Mouse (Mus musculus): ENCODE measurements around the gene Tas2r143. TPM values are rescaled to one million over a fixed set of nuclear protein-coding genes. Genes with fewer than 3 reads are reported as not detected.
A peak's percentile ranks its signal among the peaks of the same experiment; 100 is the strongest.

Tas2r143 gene
- polyA plus RNA-seq, 1 experiment from 2014 or later, result not detected

DNA sequence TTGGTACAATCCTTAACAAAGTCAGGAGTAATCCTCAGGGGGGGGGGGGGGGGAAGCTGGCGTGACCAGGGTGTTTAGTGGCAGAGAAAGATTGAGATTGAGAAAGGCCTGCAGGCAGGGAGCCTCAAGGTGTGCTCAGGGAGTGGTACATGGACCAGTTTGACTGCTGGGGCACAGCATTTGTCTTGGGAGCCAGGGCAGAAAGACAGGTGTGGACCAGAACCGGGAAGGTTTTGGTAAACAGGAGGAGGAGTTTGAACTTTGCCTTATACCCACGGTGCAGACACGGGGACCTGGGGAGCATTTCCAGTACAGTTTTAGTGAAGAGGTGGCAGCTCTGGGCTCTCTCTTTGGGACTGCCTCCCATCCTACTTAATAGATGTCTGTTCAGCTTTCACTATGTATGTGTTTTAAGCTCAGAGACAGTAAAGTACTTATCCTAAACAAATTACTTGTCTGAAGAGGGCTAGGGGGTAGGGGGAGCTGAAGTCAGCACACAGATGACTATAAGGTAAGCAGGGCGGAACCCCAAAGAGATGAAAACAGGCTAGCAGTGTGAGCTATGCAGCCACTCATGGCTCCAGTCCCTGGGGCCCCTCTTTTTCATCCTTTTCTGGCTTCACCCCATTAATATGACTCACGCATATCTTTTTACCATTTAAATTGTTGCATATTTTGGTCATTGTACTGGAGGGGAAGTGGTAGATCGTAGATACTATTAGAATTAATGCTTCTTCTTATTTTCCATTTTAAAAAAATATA, 26.2 kb upstream of the Tas2r143 start:
- peak overlapping the region; percentile 70 for H3K4me2 ChIP-seq (ENCODE audit: low read length)
- no peaks in the 10 kb centered on the region for H3K9me3 ChIP-seq (replicated peaks; ENCODE audit: control insufficient read depth, low read length, poor library complexity, severe bottlenecking)
- WGBS, result 42% methylated on average over 7 of the region's 7 CpGs
- peak; percentile 21; the same call in 1 of the 2 replicates for ATAC-seq
- no peak overlapping the region for H3K27ac ChIP-seq (ENCODE audit: low read length)
- H3K9ac ChIP-seq (ENCODE audit: low read depth, low read length), result 0 out of 2 replicates have a peak overlapping the region, but pooled peaks have one; percentile 39
- H3K27me3 ChIP-seq (ENCODE audit: control insufficient read depth, insufficient read depth, low read depth, low read length), result peaks cover 5% of the 10 kb centered on the region
- peaks cover 10% of the 10 kb centered on the region for H3K4me1 ChIP-seq (ENCODE audit: control insufficient read depth, insufficient read depth, low read length)
- peak overlapping the region; percentile 42 for H3K4me3 ChIP-seq (ENCODE audit: low read depth, low read length)
- H3K36me3 ChIP-seq (ENCODE audit: control insufficient read depth, insufficient read depth, low read length), result no peaks in the 10 kb centered on the region

DNA sequence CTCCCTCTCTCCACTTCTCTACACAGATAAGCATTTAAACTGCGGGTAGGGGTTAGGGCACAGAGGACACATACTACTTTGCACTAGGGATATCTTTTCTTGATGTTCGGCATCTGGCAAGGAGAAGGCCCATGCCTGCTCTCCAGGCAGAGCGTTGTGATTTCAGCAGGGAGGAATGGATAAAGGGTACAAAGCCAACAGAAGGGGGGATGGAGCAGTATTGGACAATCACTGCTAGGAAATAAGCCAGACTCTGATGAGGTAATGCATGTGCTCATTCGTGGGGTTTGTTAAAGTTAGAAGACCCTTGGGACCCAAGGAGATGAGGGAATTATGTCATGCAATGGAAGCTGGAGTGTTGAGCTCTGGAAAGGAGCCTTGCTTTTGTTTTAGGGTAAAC, 25.3 kb upstream of the Tas2r143 start:
- WGBS, result 78% methylated on average over 4 of the region's 4 CpGs
- H3K9ac ChIP-seq (ENCODE audit: low read depth, low read length), result no peak overlapping the region
- no peak overlapping the region for H3K4me3 ChIP-seq (ENCODE audit: low read depth, low read length)
- no peak overlapping the region for H3K27ac ChIP-seq (ENCODE audit: low read length)
- H3K4me1 ChIP-seq (ENCODE audit: control insufficient read depth, insufficient read depth, low read length), result peaks cover 10% of the 10 kb centered on the region
- peaks cover 5% of the 10 kb centered on the region for H3K27me3 ChIP-seq (ENCODE audit: control insufficient read depth, insufficient read depth, low read depth, low read length)
- no peaks in the 10 kb centered on the region for H3K36me3 ChIP-seq (ENCODE audit: control insufficient read depth, insufficient read depth, low read length)
- no peak for ATAC-seq
- no peak overlapping the region for H3K4me2 ChIP-seq (ENCODE audit: low read length)
- no peaks in the 10 kb centered on the region for H3K9me3 ChIP-seq (replicated peaks; ENCODE audit: control insufficient read depth, low read length, poor library complexity, severe bottlenecking)

DNA sequence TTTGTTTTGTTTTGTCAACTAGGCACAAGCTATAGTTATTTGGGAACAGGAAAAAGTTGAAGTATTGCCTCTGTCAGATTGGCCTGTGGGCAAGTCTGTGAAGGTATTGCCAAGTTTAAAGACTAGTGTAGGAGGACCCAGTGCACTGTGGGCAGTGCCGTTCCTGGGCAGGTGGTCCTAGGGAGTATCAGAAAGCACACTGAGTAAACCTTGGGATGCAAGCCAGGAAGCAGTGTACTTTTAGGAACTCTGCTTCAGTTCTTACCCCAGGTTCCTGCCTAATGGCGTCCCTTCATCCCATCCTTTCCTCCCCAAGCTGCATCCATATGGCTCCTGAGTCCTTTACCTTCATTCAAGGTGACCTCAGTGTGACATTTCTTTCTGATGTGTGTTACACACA, 24.9 kb upstream of the Tas2r143 start:
- Histone ChIP-seq H3K4me1 (ENCODE audit: control insufficient read depth, insufficient read depth, low read length) (peaks cover 10% of the 10 kb centered on the region), H3K27ac (ENCODE audit: low read length) (no peak overlapping the region), H3K4me3 (ENCODE audit: low read depth, low read length) (no peak overlapping the region), H3K36me3 (ENCODE audit: control insufficient read depth, insufficient read depth, low read length) (no peaks in the 10 kb centered on the region), H3K9me3 (replicated peaks; ENCODE audit: control insufficient read depth, low read length, poor library complexity, severe bottlenecking) (no peaks in the 10 kb centered on the region), H3K27me3 (ENCODE audit: control insufficient read depth, insufficient read depth, low read depth, low read length) (peaks cover 5% of the 10 kb centered on the region), H3K9ac (ENCODE audit: low read depth, low read length) (no peak overlapping the region), H3K4me2 (ENCODE audit: low read length) (no peak overlapping the region)
- ATAC-seq, result no peak
- 85% methylated on average over 2 of the region's 2 CpGs for WGBS

DNA sequence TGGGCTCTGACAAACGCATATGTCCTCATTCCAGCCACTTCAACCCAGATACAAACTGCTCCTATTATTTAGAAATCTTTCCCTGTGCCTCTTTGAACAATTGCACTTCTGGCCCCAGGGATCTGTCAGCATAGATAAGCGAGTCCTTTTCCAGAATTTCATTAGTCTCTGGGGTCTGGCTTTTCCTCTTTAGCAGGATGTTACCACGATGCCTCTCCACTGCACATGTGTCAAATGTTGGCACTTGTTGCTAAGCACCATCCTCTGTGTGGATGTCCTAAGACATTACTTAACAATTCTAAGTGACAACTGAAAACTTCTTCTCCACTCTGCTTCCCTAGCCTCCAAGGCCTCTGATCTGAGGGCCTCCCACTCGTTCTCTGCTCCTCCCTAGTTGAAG, 24.0 kb upstream of the Tas2r143 start:
- Histone ChIP-seq H3K9me3 (replicated peaks; ENCODE audit: control insufficient read depth, low read length, poor library complexity, severe bottlenecking) (no peaks in the 10 kb centered on the region), H3K4me3 (ENCODE audit: low read depth, low read length) (no peak overlapping the region), H3K27me3 (ENCODE audit: control insufficient read depth, insufficient read depth, low read depth, low read length) (peaks cover 5% of the 10 kb centered on the region), H3K9ac (ENCODE audit: low read depth, low read length) (no peak overlapping the region), H3K27ac (ENCODE audit: low read length) (no peak overlapping the region), H3K36me3 (ENCODE audit: control insufficient read depth, insufficient read depth, low read length) (no peaks in the 10 kb centered on the region), H3K4me1 (ENCODE audit: control insufficient read depth, insufficient read depth, low read length) (peaks cover 10% of the 10 kb centered on the region), H3K4me2 (ENCODE audit: low read length) (no peak overlapping the region)
- WGBS, result 27% methylated on average over 4 of the region's 4 CpGs
- ATAC-seq, result no peak

DNA sequence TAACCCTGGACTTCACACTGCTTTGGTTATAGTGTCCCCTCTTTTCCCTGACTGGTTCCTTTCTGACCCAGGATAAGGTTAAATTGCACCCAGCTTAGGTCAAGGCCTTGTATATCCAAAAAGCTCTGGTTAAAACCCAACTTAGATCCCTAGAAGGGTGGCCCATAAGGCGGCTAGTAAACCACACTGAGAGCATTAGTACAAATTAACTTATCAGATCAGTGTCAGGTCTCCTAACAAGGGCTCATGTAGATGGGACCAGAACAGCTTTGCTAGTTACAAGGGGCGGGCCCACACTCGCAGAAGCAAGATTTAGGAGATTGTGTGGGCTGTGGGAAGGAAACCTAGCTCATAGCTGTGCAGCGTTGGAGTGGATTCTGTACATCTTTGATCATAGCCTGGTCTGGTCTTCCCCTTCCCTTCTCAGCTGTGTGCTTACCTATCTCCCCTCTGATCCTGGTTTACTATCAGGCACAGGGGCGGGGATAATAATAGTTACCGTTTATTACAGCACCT, 23.5 kb upstream of the Tas2r143 start:
- Histone ChIP-seq H3K4me2 (ENCODE audit: low read length) (no peak overlapping the region), H3K27ac (ENCODE audit: low read length) (no peak overlapping the region), H3K36me3 (ENCODE audit: control insufficient read depth, insufficient read depth, low read length) (no peaks in the 10 kb centered on the region), H3K9ac (ENCODE audit: low read depth, low read length) (no peak overlapping the region), H3K9me3 (replicated peaks; ENCODE audit: control insufficient read depth, low read length, poor library complexity, severe bottlenecking) (no peaks in the 10 kb centered on the region), H3K4me3 (ENCODE audit: low read depth, low read length) (no peak overlapping the region), H3K4me1 (ENCODE audit: control insufficient read depth, insufficient read depth, low read length) (peaks cover 10% of the 10 kb centered on the region), H3K27me3 (ENCODE audit: control insufficient read depth, insufficient read depth, low read depth, low read length) (peaks cover 5% of the 10 kb centered on the region; the same call in 1 of the 2 replicates)
- 76% methylated on average over 6 of the region's 6 CpGs for WGBS
- no peak for ATAC-seq

DNA sequence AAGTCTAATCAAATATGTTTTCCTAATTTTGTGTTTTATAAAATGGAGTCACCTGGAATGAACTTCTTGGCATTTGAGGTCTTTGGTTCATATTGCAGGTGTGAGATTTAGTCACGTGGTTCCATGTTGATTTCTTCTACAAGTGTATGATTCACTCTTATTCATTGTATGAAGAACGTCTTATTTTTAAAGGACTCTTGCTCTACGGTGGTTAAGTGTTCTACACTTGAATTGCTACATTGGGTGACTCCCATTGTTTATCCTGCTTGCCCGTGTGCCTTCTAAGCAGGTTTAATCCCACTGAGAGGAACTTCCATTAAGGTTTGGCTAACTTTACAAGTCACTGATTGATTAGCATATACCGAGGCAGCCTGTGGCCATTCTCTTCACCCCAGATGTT, 22.8 kb upstream of the Tas2r143 start:
- no peak overlapping the region for H3K4me3 ChIP-seq (ENCODE audit: low read depth, low read length)
- no peak overlapping the region for H3K9ac ChIP-seq (ENCODE audit: low read depth, low read length)
- no peak overlapping the region for H3K4me2 ChIP-seq (ENCODE audit: low read length)
- H3K9me3 ChIP-seq (replicated peaks; ENCODE audit: control insufficient read depth, low read length, poor library complexity, severe bottlenecking), result no peaks in the 10 kb centered on the region
- H3K27me3 ChIP-seq (ENCODE audit: control insufficient read depth, insufficient read depth, low read depth, low read length), result peaks cover 5% of the 10 kb centered on the region; the same call in 1 of the 2 replicates
- no peak for ATAC-seq
- no peaks in the 10 kb centered on the region for H3K36me3 ChIP-seq (ENCODE audit: control insufficient read depth, insufficient read depth, low read length)
- no peak overlapping the region for H3K27ac ChIP-seq (ENCODE audit: low read length)
- 56% methylated on average over 5 of the region's 5 CpGs for WGBS
- peaks cover 10% of the 10 kb centered on the region for H3K4me1 ChIP-seq (ENCODE audit: control insufficient read depth, insufficient read depth, low read length)

DNA sequence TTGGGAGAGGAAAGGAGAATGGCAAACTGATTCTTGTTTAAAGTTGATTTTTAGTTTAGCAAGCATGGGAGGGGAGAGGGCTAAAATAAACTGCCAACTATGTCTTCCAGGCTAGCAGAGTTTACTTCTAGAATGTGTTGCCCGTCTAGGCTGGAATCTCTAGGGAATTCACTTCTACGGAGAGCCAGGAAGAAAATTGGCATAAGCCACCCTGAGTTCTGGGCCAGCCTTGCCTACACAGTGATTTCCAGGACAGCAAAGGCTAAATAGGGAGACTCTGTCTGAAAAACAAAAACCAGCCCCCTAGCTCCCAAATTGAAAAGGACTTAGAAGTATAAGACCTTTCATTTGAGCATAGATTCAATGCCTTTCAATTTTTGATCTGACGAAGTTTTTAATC, 20.5 kb upstream of the Tas2r143 start:
- ATAC-seq, result no peak
- 39% methylated on average over 3 of the region's 3 CpGs for WGBS
- no peak overlapping the region for H3K4me3 ChIP-seq (ENCODE audit: low read depth, low read length)
- H3K9me3 ChIP-seq (replicated peaks; ENCODE audit: control insufficient read depth, low read length, poor library complexity, severe bottlenecking), result no peaks in the 10 kb centered on the region
- no peak overlapping the region for H3K4me2 ChIP-seq (ENCODE audit: low read length)
- no peaks in the 10 kb centered on the region; the same call in 1 of the 2 replicates for H3K4me1 ChIP-seq (ENCODE audit: control insufficient read depth, insufficient read depth, low read length)
- no peaks in the 10 kb centered on the region for H3K36me3 ChIP-seq (ENCODE audit: control insufficient read depth, insufficient read depth, low read length)
- H3K27me3 ChIP-seq (ENCODE audit: control insufficient read depth, insufficient read depth, low read depth, low read length), result peaks cover 4% of the 10 kb centered on the region; the same call in 1 of the 2 replicates
- H3K27ac ChIP-seq (ENCODE audit: low read length), result no peak overlapping the region
- no peak overlapping the region for H3K9ac ChIP-seq (ENCODE audit: low read depth, low read length)

DNA sequence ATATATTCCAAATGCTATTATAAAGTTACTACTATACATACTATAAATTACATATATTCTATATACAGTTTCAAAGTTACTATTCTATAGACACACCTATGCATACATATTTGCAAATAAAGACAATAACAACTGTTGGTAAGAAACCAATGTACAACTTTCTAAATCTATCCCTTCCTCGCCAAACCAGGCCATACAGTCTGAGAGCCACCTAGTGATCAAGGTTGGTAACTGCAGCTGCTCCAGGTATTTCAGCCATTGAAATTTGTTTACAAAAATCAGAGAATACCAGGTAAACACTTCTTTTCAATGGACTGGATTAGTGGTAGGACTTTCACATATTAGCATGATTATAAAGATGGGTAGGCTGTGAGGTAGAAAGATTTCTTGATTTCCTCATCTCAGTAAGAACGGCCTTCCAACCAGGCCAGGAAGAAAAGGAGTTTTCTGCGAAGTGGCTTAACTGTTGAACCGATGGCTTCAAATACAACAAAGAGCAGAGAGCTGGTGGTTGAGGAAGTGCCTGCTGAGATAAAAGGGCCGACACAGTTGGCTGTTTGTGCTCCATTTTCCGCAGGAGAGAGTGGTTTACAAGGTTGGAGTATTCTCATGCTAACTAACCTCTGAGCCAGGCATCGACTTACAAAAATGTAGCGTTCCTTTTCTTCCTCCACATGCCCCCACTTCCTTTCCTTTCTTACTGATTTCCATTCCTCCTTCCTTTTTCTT, 19.5 kb upstream of the Tas2r143 start:
- H3K27ac ChIP-seq (ENCODE audit: low read length), result no peak overlapping the region
- H3K9ac ChIP-seq (ENCODE audit: low read depth, low read length), result 0 out of 2 replicates have a peak overlapping the region, but pooled peaks have one; percentile 7
- H3K4me3 ChIP-seq (ENCODE audit: low read depth, low read length), result no peak overlapping the region
- H3K36me3 ChIP-seq (ENCODE audit: control insufficient read depth, insufficient read depth, low read length), result no peaks in the 10 kb centered on the region
- ATAC-seq, result peak; percentile 36; the same call in 1 of the 2 replicates
- WGBS, result 2% methylated on average over 8 of the region's 8 CpGs
- H3K27me3 ChIP-seq (ENCODE audit: control insufficient read depth, insufficient read depth, low read depth, low read length), result no peaks in the 10 kb centered on the region
- peak overlapping the region; percentile 19; the same call in 1 of the 2 replicates for H3K4me2 ChIP-seq (ENCODE audit: low read length)
- H3K4me1 ChIP-seq (ENCODE audit: control insufficient read depth, insufficient read depth, low read length), result no peaks in the 10 kb centered on the region; the same call in 1 of the 2 replicates
- H3K9me3 ChIP-seq (replicated peaks; ENCODE audit: control insufficient read depth, low read length, poor library complexity, severe bottlenecking), result no peaks in the 10 kb centered on the region

DNA sequence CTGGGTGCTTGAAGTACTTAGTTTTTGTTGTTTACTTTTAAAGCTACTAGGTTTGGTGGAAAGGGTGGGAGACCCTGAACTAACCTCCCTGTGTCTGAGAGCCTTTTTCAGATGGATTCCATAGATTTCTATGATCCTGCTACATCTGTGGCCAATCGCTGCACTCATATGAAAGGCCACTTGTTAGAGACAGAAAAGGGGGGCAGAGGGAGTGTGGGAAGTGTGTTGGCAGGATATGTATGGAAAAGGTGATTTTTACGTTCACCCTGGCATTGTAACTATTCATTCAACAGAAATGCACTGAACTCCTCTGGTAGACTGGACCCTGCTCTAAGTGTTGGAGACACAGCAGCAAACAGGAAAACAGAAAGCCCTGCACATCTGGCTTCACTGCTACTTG, 18.8 kb upstream of the Tas2r143 start:
- Histone ChIP-seq H3K27ac (ENCODE audit: low read length) (no peak overlapping the region), H3K4me2 (ENCODE audit: low read length) (no peak overlapping the region), H3K9ac (ENCODE audit: low read depth, low read length) (no peak overlapping the region), H3K36me3 (ENCODE audit: control insufficient read depth, insufficient read depth, low read length) (no peaks in the 10 kb centered on the region), H3K4me3 (ENCODE audit: low read depth, low read length) (no peak overlapping the region), H3K9me3 (replicated peaks; ENCODE audit: control insufficient read depth, low read length, poor library complexity, severe bottlenecking) (no peaks in the 10 kb centered on the region), H3K27me3 (ENCODE audit: control insufficient read depth, insufficient read depth, low read depth, low read length) (no peaks in the 10 kb centered on the region), H3K4me1 (ENCODE audit: control insufficient read depth, insufficient read depth, low read length) (no peaks in the 10 kb centered on the region; the same call in 1 of the 2 replicates)
- no peak for ATAC-seq
- WGBS, result 21% methylated on average over 2 of the region's 2 CpGs
